Mouse (Mus musculus) G1E (cell line): Measurements from ENCODE around the gene Mt4.

Source experiments
- CTCF ChIP-seq: IDR thresholded peaks from 2 replicates; pipeline ENCODE4 v1.5.1; 2012; ENCODE audit warnings: low read depth, low read length, inconsistent platforms, mixed read lengths
- GATA1 ChIP-seq: IDR thresholded peaks from 2 replicates; pipeline ENCODE4 v1.6.1; 2012; ENCODE audit warnings: borderline replicate concordance, low read length, inconsistent platforms, mixed read lengths
- POLR2AphosphoS5 ChIP-seq: IDR thresholded peaks from 2 replicates; pipeline ENCODE4 v1.6.1; 2012; ENCODE audit warnings: low read depth, low read length, inconsistent platforms; ENCODE audit not compliant: insufficient replicate concordance
- TAL1 ChIP-seq: conservative IDR thresholded peaks from 2 replicates; pipeline ENCODE4 v1.6.1; 2012; ENCODE audit warnings: low read depth, low read length, inconsistent platforms, mixed read lengths

GRCm38 (mm10) chr8:94129133-94129789, 7.7 kb upstream of the Mt4 start:
- TF ChIP-seq CTCF (no peak), POLR2AphosphoS5 (no peak), GATA1 (no peak), TAL1 (no peak)
